Mouse (Mus musculus) small intestine, adult 2 months (tissue): ENCODE results near the gene Zkscan5. TPM values are rescaled to one million over a fixed set of nuclear protein-coding genes. Genes with fewer than 3 reads are reported as not detected.

Experiments
- H3K27ac ChIP-seq: fragments of 200-500 bp; 2 replicates; pipeline ENCODE4 v1.5.1; 2012; ENCODE audit warnings: low read depth, low read length, control low read depth, inconsistent platforms; ENCODE audit not compliant: insufficient read depth
- H3K27me3 ChIP-seq: fragments of 200-500 bp; 2 replicates; pipeline ENCODE4 v1.6.1; 2012; ENCODE audit warnings: mild to moderate bottlenecking, moderate library complexity, low read length, inconsistent platforms; ENCODE audit not compliant: control insufficient read depth, insufficient read depth
- H3K36me3 ChIP-seq: fragments of 200-500 bp; 2 replicates; pipeline ENCODE4 v1.6.1; 2012; ENCODE audit warnings: mild to moderate bottlenecking, low read length, control low read depth, inconsistent platforms; ENCODE audit not compliant: control insufficient read depth, insufficient read depth
- H3K4me1 ChIP-seq: fragments of 200-500 bp; 2 replicates; pipeline ENCODE4 v1.6.1; 2012; ENCODE audit warnings: low read length, inconsistent platforms, mixed read lengths; ENCODE audit not compliant: control insufficient read depth, insufficient read depth, insufficient read length
- H3K4me3 ChIP-seq: fragments of 200-500 bp; 2 replicates; pipeline ENCODE4 v1.5.1; 2012; ENCODE audit warnings: low read depth, mild to moderate bottlenecking, control low read depth, inconsistent platforms, low read length, moderate library complexity
- CTCF ChIP-seq: fragments of 200-500 bp; IDR thresholded peaks from 2 replicates; pipeline ENCODE4 v1.5.1; 2012; ENCODE audit warnings: low read depth, mild to moderate bottlenecking, control low read depth, inconsistent platforms, low read length, moderate library complexity, mixed read lengths; ENCODE audit not compliant: insufficient replicate concordance, insufficient read length; ENCODE audit errors: extremely low read depth
- POLR2A ChIP-seq: fragments of 200-500 bp; IDR thresholded peaks from 2 replicates; pipeline ENCODE4 v1.6.1; 2012; ENCODE audit warnings: low read depth, mild to moderate bottlenecking, control low read depth, inconsistent platforms, low read length, moderate library complexity
- WGBS: fragments of 180-500 bp; shearing (Covaris S2); methylation state at CpG from one replicate; pipeline ENCODE4 v1.1.7; 2018; 5-methylcytosine and 5-hydroxymethylcytosine counted together
- polyA plus RNA-seq: library from polyadenylated mRNA; depleted of rRNA; stranded (reverse); fragments of >200 nt; gene quantifications from 2 replicates; pipeline ENCODE4 v1.2.3, GENCODE M21; 2012

Zkscan5 gene
- polyA plus RNA-seq, 1 experiment, result 3.9 TPM

DNA sequence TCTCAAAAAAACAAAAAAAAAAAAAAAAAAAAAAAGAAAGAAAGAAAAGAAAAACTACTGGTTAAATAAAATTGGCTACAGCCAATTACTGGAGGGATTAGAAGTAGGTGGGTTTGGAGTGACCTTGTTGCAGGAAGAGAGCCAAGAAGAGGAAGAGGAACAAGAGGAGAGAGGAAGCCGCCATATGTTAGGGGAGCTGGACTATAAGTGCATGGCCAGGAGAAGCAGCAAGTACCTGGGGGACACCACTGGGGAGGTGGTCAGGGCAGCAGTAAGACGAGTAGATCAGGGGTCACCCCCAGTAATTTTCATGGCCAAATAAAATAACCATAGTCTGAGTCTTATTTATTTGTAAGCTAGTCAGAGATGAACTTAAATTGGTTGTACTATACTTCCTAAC, 19.1 kb upstream of the Zkscan5 start:
- Histone ChIP-seq H3K4me3 (no peak overlapping the region), H3K27ac (no peak overlapping the region), H3K27me3 (no peaks in the 10 kb centered on the region), H3K36me3 (peaks cover 64% of the 10 kb centered on the region), H3K4me1 (peaks cover 2% of the 10 kb centered on the region; the same call in 1 of the 2 replicates)
- TF ChIP-seq POLR2A (no peak), CTCF (no peak)
- 89% methylated on average over 2 of the region's 2 CpGs for WGBS

DNA sequence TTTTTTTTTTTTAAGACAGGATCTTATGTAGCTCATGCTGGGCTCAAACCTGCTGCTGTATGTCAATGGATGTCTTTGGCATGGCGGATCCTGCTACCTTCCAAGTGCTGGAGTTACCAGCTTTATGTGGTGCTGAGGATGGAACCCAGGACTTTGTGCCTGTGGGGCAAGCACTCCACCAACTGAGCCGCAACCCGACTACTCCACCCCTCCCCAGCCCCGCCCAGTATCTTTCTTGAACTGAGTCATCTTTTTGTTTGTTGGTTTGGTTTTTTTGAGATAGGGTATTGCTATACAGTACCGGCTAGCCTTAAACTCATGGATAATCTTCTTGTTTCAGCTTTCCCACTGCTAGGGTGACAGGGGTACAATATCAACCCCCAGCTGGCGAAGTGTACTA, 14.9 kb upstream of the Zkscan5 start:
- TF ChIP-seq POLR2A (no peak), CTCF (no peak)
- Histone ChIP-seq H3K27ac (no peak overlapping the region), H3K4me1 (peaks cover 6% of the 10 kb centered on the region; the same call in 1 of the 2 replicates), H3K27me3 (no peaks in the 10 kb centered on the region), H3K4me3 (no peak overlapping the region), H3K36me3 (peaks cover 32% of the 10 kb centered on the region)
- 67% methylated on average over 6 of the region's 6 CpGs for WGBS

DNA sequence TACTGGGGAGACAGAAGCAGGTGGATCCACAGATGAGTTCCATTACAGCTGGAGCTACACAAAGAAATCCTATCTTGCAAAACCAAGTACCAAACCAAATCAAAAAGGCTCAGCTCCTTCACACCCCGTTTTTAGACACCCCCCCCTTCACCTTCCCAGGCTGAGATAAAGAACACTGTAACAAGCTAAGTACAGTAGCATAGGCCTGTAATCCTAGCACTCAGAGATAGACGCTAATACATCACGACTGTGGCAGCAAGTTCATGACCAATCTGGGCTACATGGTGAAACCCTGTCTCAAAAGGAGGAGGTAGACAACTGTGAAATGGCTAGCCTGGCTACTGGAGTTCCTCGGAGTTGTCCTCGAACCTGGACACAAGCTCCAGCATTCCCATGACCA, 14.0 kb upstream of the Zkscan5 start:
- H3K27me3 ChIP-seq, result no peaks in the 10 kb centered on the region
- TF ChIP-seq CTCF (no peak), POLR2A (no peak)
- peaks cover 6% of the 10 kb centered on the region; the same call in 1 of the 2 replicates for H3K4me1 ChIP-seq
- H3K4me3 ChIP-seq, result peak overlapping the region; percentile 87
- H3K27ac ChIP-seq, result peak overlapping the region; percentile 84; the same call in 1 of the 2 replicates
- peaks cover 33% of the 10 kb centered on the region for H3K36me3 ChIP-seq
- 10% methylated on average over 5 of the region's 5 CpGs for WGBS

DNA sequence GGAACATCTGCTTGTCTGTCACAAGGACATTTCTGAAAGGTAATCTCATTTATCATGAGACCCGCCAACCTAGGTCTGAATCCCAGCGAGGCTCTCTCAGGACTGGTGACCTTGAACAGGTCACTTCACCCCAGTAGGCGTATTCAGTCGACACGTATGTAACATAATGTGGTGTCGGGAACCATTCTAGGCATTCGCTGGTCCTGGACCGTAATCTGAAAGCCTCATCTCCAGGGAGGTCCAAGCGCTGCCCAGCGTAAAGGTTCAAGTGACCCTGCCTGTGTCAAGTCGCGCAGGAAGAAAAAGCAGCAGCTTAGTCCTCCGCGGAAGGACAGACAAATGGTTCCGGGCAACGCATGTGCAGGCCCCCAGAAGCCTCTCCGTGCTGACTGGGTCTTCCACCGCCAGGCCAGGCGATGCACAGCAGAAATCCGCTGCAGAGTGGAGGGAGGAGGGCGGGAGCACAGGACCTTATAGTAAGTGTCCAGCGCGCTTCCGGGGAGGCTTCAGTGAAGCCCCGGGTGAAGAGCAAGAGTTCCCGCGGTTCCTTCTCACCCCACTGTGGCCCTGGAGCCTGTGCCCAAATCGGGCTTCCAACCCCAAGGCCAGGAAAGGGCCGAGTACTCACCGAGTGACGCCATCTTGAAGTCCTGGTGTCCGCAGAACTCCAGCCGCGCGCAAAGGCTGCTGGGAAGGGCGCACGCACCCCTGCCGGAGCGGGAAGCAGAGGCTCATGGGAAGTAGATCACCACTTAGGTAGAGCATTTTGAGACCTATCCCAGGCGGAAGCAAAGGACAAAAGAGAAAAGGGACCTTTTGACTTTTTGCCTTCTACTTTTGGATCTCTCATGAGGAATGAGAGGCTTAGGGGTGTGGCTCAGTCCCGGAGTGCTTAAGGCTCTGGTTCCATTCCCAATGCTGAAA, 13.2 kb upstream of the Zkscan5 start:
- Histone ChIP-seq H3K27me3 (no peaks in the 10 kb centered on the region), H3K36me3 (peaks cover 35% of the 10 kb centered on the region), H3K4me3 (peak overlapping the region; percentile 87), H3K27ac (peak overlapping the region; percentile 85), H3K4me1 (peaks cover 5% of the 10 kb centered on the region; the same call in 1 of the 2 replicates)
- WGBS, result under 1% methylated on average over 41 of the region's 41 CpGs
- TF ChIP-seq CTCF (peak; percentile 3; the same call in 1 of the 2 replicates), POLR2A (peak; percentile 84)

DNA sequence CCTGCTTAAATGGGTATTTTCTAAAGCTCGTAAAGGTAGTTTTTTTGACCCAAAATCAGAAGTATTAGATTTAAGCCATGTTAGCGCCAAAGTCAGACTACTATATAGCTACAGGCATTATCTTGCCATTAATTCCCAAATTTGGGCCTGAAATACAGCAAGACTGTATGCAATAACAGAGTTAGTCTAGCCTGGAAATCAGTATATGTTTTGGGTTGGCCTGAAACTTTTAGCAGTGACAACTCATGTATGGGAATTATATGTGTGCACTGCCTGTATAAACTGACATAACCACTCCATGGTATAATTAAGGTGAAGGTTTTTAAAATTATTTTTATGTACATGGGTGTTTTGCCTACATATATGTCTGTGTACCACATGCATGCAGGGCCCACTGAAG, 12.4 kb upstream of the Zkscan5 start, which contains the start of gene Atp5j2:
Gene Atp5j2 (minus strand): TSS at position 101 of the 400 bp plus-strand sequence.
- H3K4me1 ChIP-seq, result peaks cover 5% of the 10 kb centered on the region; the same call in 1 of the 2 replicates
- no peaks in the 10 kb centered on the region for H3K27me3 ChIP-seq
- H3K4me3 ChIP-seq, result peak within 1 kb of the TSS; percentile 87
- H3K27ac ChIP-seq, result peak within 1 kb of the TSS; percentile 85
- peaks cover 29% of the 10 kb centered on the region for H3K36me3 ChIP-seq
- no peak for TF ChIP-seq CTCF
- no peak for TF ChIP-seq POLR2A
- WGBS, result 82% methylated on average over 2 of the region's 2 CpGs

DNA sequence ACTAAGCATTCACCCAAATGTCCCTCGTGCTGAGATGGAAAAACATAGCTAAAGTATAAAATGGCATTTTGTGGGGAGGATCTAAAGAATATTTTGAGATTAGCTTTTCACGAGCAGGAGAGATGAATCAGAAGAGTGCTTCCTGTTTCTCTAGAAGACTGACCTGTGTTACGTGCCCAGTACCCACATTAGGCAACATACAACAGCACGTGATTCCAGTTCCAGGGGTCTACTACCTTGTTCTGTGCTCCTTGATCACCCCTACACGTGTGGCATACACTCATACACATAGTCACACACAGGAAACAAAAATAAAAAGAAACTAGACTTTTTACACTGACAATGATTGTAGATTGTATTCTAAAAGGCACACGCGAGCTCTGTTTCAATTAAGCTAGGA, 4.0 kb upstream of the Zkscan5 start:
- Histone ChIP-seq H3K4me1 (peaks cover 2% of the 10 kb centered on the region), H3K4me3 (no peak overlapping the region), H3K36me3 (peaks cover 15% of the 10 kb centered on the region), H3K27ac (peak overlapping the region; percentile 64), H3K27me3 (no peaks in the 10 kb centered on the region)
- TF ChIP-seq POLR2A (no peak), CTCF (no peak)
- 54% methylated on average over 7 of the region's 7 CpGs for WGBS

DNA sequence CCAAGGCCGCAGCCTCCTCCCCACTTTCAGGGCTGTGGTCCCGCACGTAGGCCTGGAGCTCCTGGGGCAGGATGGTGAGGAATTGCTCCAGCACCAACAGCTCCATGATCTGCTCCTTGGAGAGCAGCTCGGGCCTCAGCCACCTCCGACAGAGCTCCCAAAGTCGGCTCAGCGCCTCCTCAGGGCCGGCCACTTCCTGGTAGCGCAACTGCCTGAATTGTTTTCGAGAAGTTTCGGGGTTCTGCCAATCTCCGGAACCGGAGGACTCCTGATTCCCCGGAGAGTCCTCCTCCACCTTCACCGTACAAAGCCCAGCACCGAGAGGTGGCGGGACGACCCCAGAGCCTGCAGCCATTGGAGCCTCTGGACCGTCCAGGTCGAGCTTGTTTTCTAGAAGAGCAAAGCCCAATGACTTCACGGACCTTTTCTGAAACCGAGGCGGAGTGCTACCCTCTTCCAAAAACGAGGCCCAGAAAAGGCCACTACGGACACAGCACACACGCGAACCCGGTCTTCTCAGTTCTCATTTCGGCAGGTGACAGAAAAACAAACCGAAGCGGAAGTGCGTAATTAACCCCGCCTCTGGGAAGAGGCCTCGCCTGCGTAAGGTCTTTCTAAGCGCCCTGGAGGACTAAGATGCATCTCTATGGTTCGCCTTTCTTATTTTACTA, 2.9 kb upstream of the Zkscan5 start, which contains the start of gene Zkscan14:
Gene Zkscan14 (minus strand): TSS at position 548 of the 671 bp plus-strand sequence.
- Histone ChIP-seq H3K36me3 (peaks cover 8% of the 10 kb centered on the region; the same call in 1 of the 2 replicates), H3K4me3 (peak within 1 kb of the TSS; percentile 84), H3K27me3 (no peaks in the 10 kb centered on the region), H3K27ac (peak within 1 kb of the TSS; percentile 74), H3K4me1 (peaks cover 7% of the 10 kb centered on the region)
- TF ChIP-seq CTCF (no peak), POLR2A (peak; percentile 64; the same call in 1 of the 2 replicates)
- WGBS, result under 1% methylated on average over 37 of the region's 37 CpGs
